Mouse (Mus musculus) lung, postnatal 25 days (tissue): ENCODE data around the gene Pfkfb2.
"Not testable (repeated sequence)": the region's sequence is repeated elsewhere in the genome, so short reads cannot be mapped to it uniquely, and the experiment has no call there.

Experiments
- DNase-seq: peaks from one replicate; pipeline ENCODE4 v3.0.0; 2022; ENCODE audit warnings: low spot score

Gene Pfkfb2

GRCm38 (mm10) chr1:130698601-130699000, 30.5 kb downstream of the Pfkfb2 start:
- no peak for DNase-seq

GRCm38 (mm10) chr1:130683905-130684304, 45.1 kb downstream of the Pfkfb2 start:
- no peak for DNase-seq

GRCm38 (mm10) chr1:130681656-130682413, 47.2 kb downstream of the Pfkfb2 start:
- DNase-seq: no peak

- DNase-seq: no peak
Measured at GRCm38 (mm10) chr1:130681075-130681474, 48.0 kb downstream of the Pfkfb2 start.

- no peak for DNase-seq
Measured at GRCm38 (mm10) chr1:130678551-130678950, 50.5 kb downstream of the Pfkfb2 start.

GRCm38 (mm10) chr1:130663576-130663975, 65.5 kb downstream of the Pfkfb2 start:
- not testable (repeated sequence) for DNase-seq

GRCm38 (mm10) chr1:130661454-130661853, 67.6 kb downstream of the Pfkfb2 start, which contains the start of gene C4bp:
Gene C4bp, minus strand, starts transcription at chr1:130661632.
- no peak for DNase-seq

GRCm38 (mm10) chr1:130659641-130660040, 69.4 kb downstream of the Pfkfb2 start:
- not testable (repeated sequence) for DNase-seq

GRCm38 (mm10) chr1:130644103-130644502, 85.0 kb downstream of the Pfkfb2 start:
- DNase-seq: no peak

- DNase-seq: no peak
Measured at GRCm38 (mm10) chr1:130640967-130641366, 88.1 kb downstream of the Pfkfb2 start.
